Mouse (Mus musculus): ENCODE results near the gene Plbd1. TPM values are rescaled to one million over a fixed set of nuclear protein-coding genes. Genes with fewer than 3 reads are reported as not detected.

The Plbd1 gene
- polyA plus RNA-seq, 1 experiment from 2014 or later: 16.6 TPM

- H3K4me3 ChIP-seq (replicated peaks): no peak overlapping the region
- WGBS: 37% methylated on average over 7 of the region's 7 CpGs
- H3K36me3 ChIP-seq: no peaks in the 10 kb centered on the region
- no peaks in the 10 kb centered on the region; the same call in 1 of the 2 replicates for H3K4me1 ChIP-seq (replicated peaks)
- H3K27ac ChIP-seq: no peak overlapping the region; the same call in 1 of the 2 replicates
- peak; percentile 81 for ATAC-seq
- H3K27me3 ChIP-seq (replicated peaks): no peaks in the 10 kb centered on the region
- H3K9me3 ChIP-seq: no peaks in the 10 kb centered on the region
- no peak overlapping the region for H3K4me2 ChIP-seq (replicated peaks)
- H3K9ac ChIP-seq: no peak overlapping the region
Measured at GRCm38 (mm10) chr6:136672467-136672866, 10.7 kb upstream of the Plbd1 start.

GRCm38 (mm10) chr6:136669274-136669673, 7.5 kb upstream of the Plbd1 start:
- Histone ChIP-seq H3K9ac (no peak overlapping the region), H3K36me3 (no peaks in the 10 kb centered on the region), H3K4me2 (replicated peaks) (no peak overlapping the region), H3K27ac (no peak overlapping the region), H3K4me3 (replicated peaks) (no peak overlapping the region), H3K27me3 (replicated peaks) (no peaks in the 10 kb centered on the region), H3K4me1 (replicated peaks) (no peaks in the 10 kb centered on the region; the same call in 1 of the 2 replicates), H3K9me3 (no peaks in the 10 kb centered on the region)
- no peak for ATAC-seq
- WGBS: 61% methylated on average over 5 of the region's 5 CpGs

- Histone ChIP-seq H3K9me3 (no peaks in the 10 kb centered on the region), H3K27ac (no peak overlapping the region), H3K36me3 (no peaks in the 10 kb centered on the region), H3K27me3 (replicated peaks) (no peaks in the 10 kb centered on the region), H3K4me3 (replicated peaks) (no peak overlapping the region), H3K4me1 (replicated peaks) (no peaks in the 10 kb centered on the region; the same call in 1 of the 2 replicates), H3K9ac (no peak overlapping the region), H3K4me2 (replicated peaks) (no peak overlapping the region)
- 50% methylated on average over 14 of the region's 14 CpGs for WGBS
- peak; percentile 66 for ATAC-seq
Measured at GRCm38 (mm10) chr6:136668266-136668986, 6.7 kb upstream of the Plbd1 start.

GRCm38 (mm10) chr6:136662063-136662462, 335 bp upstream of the Plbd1 start:
- 39% methylated on average over 11 of the region's 11 CpGs for WGBS
- H3K4me3 ChIP-seq (replicated peaks): peak overlapping the region; percentile 41
- ATAC-seq: no peak
- peaks cover 10% of the 10 kb centered on the region for H3K4me1 ChIP-seq (replicated peaks)
- H3K9ac ChIP-seq: peak overlapping the region; percentile 53
- H3K36me3 ChIP-seq: no peaks in the 10 kb centered on the region
- H3K27ac ChIP-seq: no peak overlapping the region
- peak overlapping the region; percentile 90 for H3K4me2 ChIP-seq (replicated peaks)
- H3K27me3 ChIP-seq (replicated peaks): peaks cover 13% of the 10 kb centered on the region
- H3K9me3 ChIP-seq: no peaks in the 10 kb centered on the region

GRCm38 (mm10) chr6:136660831-136661705, 660 bp downstream of the Plbd1 start:
- peak overlapping the region; percentile 41 for H3K4me3 ChIP-seq (replicated peaks)
- no peaks in the 10 kb centered on the region for H3K36me3 ChIP-seq
- peak overlapping the region; percentile 53 for H3K9ac ChIP-seq
- H3K27me3 ChIP-seq (replicated peaks): peaks cover 13% of the 10 kb centered on the region
- no peak overlapping the region for H3K27ac ChIP-seq
- 19% methylated on average over 34 of the region's 34 CpGs for WGBS
- ATAC-seq: peak; percentile 71
- H3K4me1 ChIP-seq (replicated peaks): peaks cover 10% of the 10 kb centered on the region
- no peaks in the 10 kb centered on the region for H3K9me3 ChIP-seq
- peak overlapping the region; percentile 90 for H3K4me2 ChIP-seq (replicated peaks)

- H3K36me3 ChIP-seq: no peaks in the 10 kb centered on the region
Measured at GRCm38 (mm10) chr6:136659226-136659625, 2.5 kb downstream of the Plbd1 start.

GRCm38 (mm10) chr6:136658303-136658702, 3.4 kb downstream of the Plbd1 start:
- H3K4me3 ChIP-seq (replicated peaks): no peak overlapping the region
- H3K4me1 ChIP-seq (replicated peaks): peaks cover 10% of the 10 kb centered on the region
- H3K27ac ChIP-seq: no peak overlapping the region
- H3K27me3 ChIP-seq (replicated peaks): peaks cover 13% of the 10 kb centered on the region
- no peak overlapping the region for H3K9ac ChIP-seq
- no peaks in the 10 kb centered on the region for H3K9me3 ChIP-seq
- 79% methylated on average over 4 of the region's 4 CpGs for WGBS
- H3K36me3 ChIP-seq: no peaks in the 10 kb centered on the region
- H3K4me2 ChIP-seq (replicated peaks): no peak overlapping the region
- no peak for ATAC-seq

More at GRCm38 (mm10) chr6:136659226-136659625, 2.5 kb downstream of the Plbd1 start:
- H3K27me3 ChIP-seq (replicated peaks): peaks cover 13% of the 10 kb centered on the region
- WGBS: 90% methylated on average over 9 of the region's 9 CpGs
- no peak overlapping the region for H3K4me3 ChIP-seq (replicated peaks)
- H3K4me2 ChIP-seq (replicated peaks): no peak overlapping the region
- no peak for ATAC-seq
- no peak overlapping the region for H3K9ac ChIP-seq
- H3K9me3 ChIP-seq: no peaks in the 10 kb centered on the region
- H3K4me1 ChIP-seq (replicated peaks): peaks cover 10% of the 10 kb centered on the region
- no peak overlapping the region for H3K27ac ChIP-seq

- no peak overlapping the region; the same call in 1 of the 2 replicates for H3K4me3 ChIP-seq (replicated peaks)
- H3K4me1 ChIP-seq (replicated peaks): no peaks in the 10 kb centered on the region
- ATAC-seq: no peak
- no peaks in the 10 kb centered on the region for H3K9me3 ChIP-seq
- no peak overlapping the region for H3K9ac ChIP-seq
- no peak overlapping the region for H3K27ac ChIP-seq
- H3K36me3 ChIP-seq: no peaks in the 10 kb centered on the region
- WGBS: 66% methylated on average over 11 of the region's 11 CpGs
- no peaks in the 10 kb centered on the region for H3K27me3 ChIP-seq (replicated peaks)
- H3K4me2 ChIP-seq (replicated peaks): peak overlapping the region; percentile 40
Measured at GRCm38 (mm10) chr6:136655786-136656185, 5.9 kb downstream of the Plbd1 start.

GRCm38 (mm10) chr6:136654470-136654869, 7.3 kb downstream of the Plbd1 start:
- WGBS: 93% methylated on average over 20 of the region's 20 CpGs
- ATAC-seq: no peak

GRCm38 (mm10) chr6:136653331-136653730, 8.4 kb downstream of the Plbd1 start:
- WGBS: 60% methylated on average over 5 of the region's 5 CpGs
- ATAC-seq: no peak
- no peak overlapping the region for H3K4me3 ChIP-seq (replicated peaks)

More at GRCm38 (mm10) chr6:136654470-136654869, 7.3 kb downstream of the Plbd1 start:
- no peaks in the 10 kb centered on the region for H3K4me1 ChIP-seq (replicated peaks)
- no peak overlapping the region for H3K9ac ChIP-seq
- no peaks in the 10 kb centered on the region for H3K36me3 ChIP-seq
- no peak overlapping the region for H3K4me2 ChIP-seq (replicated peaks)
- no peak overlapping the region for H3K4me3 ChIP-seq (replicated peaks)
- H3K9me3 ChIP-seq: no peaks in the 10 kb centered on the region
- H3K27me3 ChIP-seq (replicated peaks): no peaks in the 10 kb centered on the region
- H3K27ac ChIP-seq: no peak overlapping the region

GRCm38 (mm10) chr6:136650664-136651063, 11.1 kb downstream of the Plbd1 start:
- Histone ChIP-seq H3K27ac (no peak overlapping the region), H3K4me3 (replicated peaks) (no peak overlapping the region), H3K27me3 (replicated peaks) (no peaks in the 10 kb centered on the region), H3K36me3 (no peaks in the 10 kb centered on the region), H3K4me1 (replicated peaks) (no peaks in the 10 kb centered on the region), H3K9ac (no peak overlapping the region), H3K4me2 (replicated peaks) (no peak overlapping the region), H3K9me3 (no peaks in the 10 kb centered on the region)
- 91% methylated on average over 8 of the region's 8 CpGs for WGBS
- ATAC-seq: no peak

More at GRCm38 (mm10) chr6:136653331-136653730, 8.4 kb downstream of the Plbd1 start:
- H3K4me2 ChIP-seq (replicated peaks): no peak overlapping the region
- H3K27ac ChIP-seq: no peak overlapping the region
- no peaks in the 10 kb centered on the region for H3K4me1 ChIP-seq (replicated peaks)
- H3K9ac ChIP-seq: no peak overlapping the region
- H3K27me3 ChIP-seq (replicated peaks): no peaks in the 10 kb centered on the region
- no peaks in the 10 kb centered on the region for H3K36me3 ChIP-seq
- H3K9me3 ChIP-seq: no peaks in the 10 kb centered on the region

GRCm38 (mm10) chr6:136647455-136647861, 14.3 kb downstream of the Plbd1 start:
- WGBS: 36% methylated on average over 10 of the region's 10 CpGs
- peak; percentile 85 for ATAC-seq
- no peak overlapping the region for H3K27ac ChIP-seq
- H3K9me3 ChIP-seq: no peaks in the 10 kb centered on the region
- no peaks in the 10 kb centered on the region for H3K27me3 ChIP-seq (replicated peaks)
- no peak overlapping the region for H3K9ac ChIP-seq
- H3K4me2 ChIP-seq (replicated peaks): no peak overlapping the region
- no peaks in the 10 kb centered on the region for H3K36me3 ChIP-seq
- no peaks in the 10 kb centered on the region for H3K4me1 ChIP-seq (replicated peaks)
- no peak overlapping the region for H3K4me3 ChIP-seq (replicated peaks)
